Mouse (Mus musculus): Measurements from ENCODE around the gene Mad1l1.

GRCm38 (mm10) chr5:140280205-140280604 lies 41.1 kb downstream of the Mad1l1 start:
- TF ChIP-seq CTCF (IDR thresholded peaks at IDR 0.05; ENCODE audit: low read depth, low read length) (no peak), POLR2A (IDR thresholded peaks at IDR 0.05; ENCODE audit: extremely low read depth, insufficient read depth, low read length) (no peak)

Measured in liver, adult 2 months (tissue).